Mouse (Mus musculus) spleen, postnatal 10 days (tissue): ENCODE results near the gene Bin2.
A peak's percentile ranks its signal among the peaks of the same experiment; 100 is the strongest.
"Not testable (repeated sequence)": the region's sequence is repeated elsewhere in the genome, so short reads cannot be mapped to it uniquely, and the experiment has no call there.

Experiments used
- DNase-seq, 2 experiments: peaks; one replicate each; pipeline ENCODE4 v3.0.0; 2021 to 2022; ENCODE audit warnings: low spot score in 2 of 2

Gene Bin2

DNA sequence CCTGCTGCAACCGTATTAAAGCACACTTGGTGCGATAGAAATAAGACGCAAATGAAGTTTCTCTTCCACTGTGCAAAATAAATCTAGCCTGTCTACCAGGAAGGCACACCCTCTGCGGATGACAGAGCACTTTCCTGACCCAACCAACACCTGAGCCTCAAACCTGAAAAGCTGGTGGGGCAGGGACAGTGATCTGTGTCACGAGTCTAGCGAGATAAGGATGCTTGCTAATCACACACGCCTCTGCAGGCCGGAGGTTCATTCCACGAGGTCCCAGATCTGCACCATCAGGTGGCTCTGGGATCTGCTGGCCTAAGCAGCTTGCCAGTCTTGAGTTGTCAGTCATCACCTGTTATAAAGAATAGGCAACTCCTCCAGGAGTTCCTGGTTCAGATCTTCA lies 17.7 kb downstream of the Bin2 start:
- DNase-seq = no peak

DNA sequence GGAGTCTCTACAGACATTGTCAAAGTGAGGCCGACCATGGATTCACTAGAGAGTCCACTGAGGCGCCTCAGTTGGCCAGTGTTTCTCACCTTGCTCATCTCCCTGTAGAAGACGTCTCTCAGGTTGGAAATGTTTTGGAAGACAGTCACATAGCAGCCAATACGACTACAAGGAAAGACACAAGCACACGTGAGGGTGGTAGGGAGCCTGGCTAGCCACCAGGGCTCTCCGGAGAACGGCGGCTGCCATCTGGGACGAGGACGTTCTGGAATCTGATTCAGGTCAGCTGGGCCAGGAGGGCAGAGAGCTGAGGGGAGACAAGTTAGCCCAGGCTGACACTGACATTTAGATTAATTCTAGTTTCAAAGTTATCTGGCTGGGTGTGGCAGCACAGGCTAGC lies 19.2 kb downstream of the Bin2 start:
- no peak for DNase-seq

DNA sequence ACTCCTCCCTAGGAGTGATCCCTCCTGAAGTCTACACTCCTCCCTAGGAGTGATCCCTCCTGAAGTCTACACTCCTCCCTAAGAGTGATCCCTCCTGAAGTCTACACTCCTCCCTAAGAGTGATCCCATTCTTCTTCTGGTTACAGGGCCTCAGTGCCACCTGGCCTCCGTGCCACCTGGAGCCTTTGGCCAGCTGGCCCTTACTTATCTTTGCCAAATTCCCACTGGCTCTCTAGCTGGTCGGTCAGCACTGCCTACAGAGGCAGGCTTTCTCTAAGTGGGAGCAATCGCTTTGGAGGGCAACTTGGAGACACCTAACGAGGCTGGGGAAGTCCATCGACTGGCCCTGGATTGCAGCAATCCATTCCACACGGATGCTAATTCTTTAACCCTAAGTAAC lies 23.2 kb downstream of the Bin2 start:
- DNase-seq = no peak

DNA sequence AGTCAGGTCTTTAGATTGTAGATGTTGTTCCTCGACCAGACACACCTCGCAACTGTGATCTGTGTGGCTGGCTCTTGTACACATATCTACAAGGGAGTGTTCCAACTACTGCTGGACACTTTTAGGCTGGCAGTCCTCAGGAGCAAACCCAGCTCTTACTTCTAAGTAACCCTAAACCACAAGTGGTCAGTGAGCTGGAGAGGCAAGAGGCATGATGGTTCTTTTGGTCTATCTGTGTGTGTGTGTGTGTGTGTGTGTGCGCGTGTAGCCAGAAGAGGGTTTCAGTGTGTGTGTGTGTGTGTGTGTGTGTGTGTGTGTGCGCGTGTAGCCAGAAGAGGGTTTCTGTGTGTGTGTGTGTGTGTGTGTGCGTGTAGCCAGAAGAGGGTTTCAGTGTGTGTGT lies 26.9 kb downstream of the Bin2 start:
- DNase-seq = no peak

DNA sequence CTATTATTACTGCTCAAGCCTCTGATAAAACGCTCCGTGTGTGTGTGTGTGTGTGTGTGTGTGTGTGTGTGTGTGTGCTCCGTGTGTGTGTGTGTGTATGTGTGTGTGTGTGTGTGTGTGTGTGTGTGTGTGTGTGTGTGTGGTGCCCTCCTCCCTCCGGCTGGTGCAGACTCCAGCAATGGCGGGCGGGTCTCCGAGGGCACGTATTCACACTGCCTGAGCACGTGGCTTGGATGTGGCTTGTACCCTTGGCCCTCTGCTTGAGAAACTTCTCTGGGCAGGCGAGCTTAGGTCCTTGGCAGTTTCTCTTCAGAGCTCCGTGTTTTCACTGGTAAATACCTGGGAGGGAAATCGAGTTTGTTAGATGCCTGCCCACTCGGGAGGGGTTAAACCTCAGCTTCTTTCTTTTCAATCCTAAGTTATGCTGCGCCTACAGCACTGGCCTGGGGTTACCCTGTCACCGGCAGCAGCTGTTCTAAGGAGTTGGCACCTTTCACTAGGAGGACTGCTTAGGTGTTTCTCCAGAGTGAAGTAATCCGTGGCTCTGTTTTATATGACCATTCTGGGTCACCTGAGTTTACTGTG lies 28.0 kb downstream of the Bin2 start:
- DNase-seq = no peak

DNA sequence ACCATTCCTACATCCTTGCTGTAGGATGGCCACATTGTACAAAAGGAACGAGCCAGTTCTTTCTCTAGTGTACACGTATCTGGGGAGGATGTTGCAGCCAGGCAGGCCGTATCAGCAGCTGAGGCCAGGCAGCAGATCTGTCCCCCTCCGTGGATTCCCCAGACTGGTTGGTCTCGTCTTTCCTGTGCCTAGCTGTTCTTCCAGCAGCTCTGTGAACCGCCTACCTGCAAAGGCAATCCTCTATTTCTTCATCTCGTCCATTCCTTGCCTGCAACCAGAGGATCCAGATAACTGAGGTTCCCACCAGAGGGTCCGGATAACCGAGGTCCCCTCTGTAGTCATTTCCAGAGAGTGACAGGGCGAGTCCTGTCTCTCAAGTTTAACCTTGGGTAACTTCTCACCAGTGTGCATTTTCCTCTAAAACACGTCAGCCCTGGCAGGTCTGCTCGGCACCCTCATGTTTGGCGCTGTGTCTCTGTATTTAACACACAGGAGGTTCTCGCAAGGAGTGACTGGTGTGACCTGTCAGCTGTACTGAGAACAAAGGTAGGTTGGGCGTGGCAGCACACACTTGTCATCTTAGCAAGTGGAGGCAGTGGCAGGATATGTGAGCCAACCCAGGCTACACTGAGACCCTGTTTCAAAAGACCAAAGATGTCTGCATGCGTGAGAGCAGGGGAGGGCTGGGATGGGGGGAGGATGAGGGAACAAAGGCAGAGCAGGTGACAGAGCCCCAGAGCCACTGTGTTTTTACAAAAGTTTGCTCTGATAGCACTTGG lies 29.2 kb downstream of the Bin2 start:
- no peak for DNase-seq

DNA sequence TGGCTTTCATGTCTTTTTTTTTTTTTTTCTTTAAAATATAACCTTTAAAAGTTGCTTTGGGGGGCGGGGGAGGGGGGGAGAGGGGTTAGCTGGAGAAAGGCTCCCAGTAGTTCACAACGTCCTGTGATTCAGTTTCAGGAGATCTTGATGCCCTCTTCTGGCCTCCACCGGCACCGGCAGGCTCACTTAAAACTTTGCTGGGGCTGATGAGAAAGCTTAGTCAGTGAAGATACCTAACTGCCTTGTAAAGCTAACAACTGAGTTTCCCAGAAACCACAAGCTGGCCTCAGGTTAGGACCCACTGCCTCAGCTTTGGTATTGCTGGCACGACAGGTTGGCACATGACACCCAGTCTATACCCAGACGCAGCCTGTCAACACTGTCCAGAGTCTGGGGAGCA lies 31.7 kb downstream of the Bin2 start:
- peak; percentile 18 to 53 for DNase-seq

DNA sequence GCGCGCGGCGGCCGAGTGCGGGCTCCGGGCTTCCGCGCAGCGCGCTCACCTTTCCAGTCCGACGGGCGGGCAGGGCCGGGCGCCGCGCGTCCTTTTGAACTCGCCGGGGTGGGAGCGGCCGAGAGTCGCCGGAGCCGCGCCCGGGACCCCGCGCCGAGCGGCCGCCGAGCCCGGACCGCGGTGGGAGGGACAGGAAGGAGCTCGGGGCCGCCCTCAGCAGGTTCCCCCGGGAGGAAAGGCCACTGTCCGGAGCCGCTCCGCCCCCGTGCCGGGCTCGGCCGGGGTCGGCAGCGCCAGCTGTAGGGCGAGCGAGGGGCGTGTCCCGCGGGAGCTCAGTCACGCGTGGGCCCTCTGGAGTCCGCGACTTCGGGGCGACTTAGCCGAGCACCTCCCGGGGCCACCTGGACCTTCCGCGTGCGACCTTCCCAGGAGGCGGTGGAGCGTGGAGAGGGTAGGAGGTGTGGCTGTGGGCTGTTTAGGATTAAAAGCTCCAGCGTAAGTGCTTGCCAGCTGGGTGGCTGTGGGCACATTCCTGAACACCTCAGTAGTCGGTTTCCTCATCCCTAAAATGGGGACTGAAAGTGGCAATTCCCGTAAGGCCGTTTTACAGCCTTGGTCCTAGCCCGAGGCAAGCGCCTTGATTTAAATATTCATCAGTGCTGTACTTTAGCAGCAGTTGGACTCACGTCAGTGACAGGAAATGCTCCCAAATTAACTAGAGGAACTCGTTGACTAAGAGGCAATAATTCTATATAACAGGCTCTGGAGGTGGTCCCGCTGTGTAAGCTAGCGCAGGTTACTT lies 32.5 kb downstream of the Bin2 start, which contains the start of gene Smagp:
TSS of gene Smagp (minus strand) at position 241 of the 802 bp plus-strand sequence.
- DNase-seq = peak; percentile 21 to 27

DNA sequence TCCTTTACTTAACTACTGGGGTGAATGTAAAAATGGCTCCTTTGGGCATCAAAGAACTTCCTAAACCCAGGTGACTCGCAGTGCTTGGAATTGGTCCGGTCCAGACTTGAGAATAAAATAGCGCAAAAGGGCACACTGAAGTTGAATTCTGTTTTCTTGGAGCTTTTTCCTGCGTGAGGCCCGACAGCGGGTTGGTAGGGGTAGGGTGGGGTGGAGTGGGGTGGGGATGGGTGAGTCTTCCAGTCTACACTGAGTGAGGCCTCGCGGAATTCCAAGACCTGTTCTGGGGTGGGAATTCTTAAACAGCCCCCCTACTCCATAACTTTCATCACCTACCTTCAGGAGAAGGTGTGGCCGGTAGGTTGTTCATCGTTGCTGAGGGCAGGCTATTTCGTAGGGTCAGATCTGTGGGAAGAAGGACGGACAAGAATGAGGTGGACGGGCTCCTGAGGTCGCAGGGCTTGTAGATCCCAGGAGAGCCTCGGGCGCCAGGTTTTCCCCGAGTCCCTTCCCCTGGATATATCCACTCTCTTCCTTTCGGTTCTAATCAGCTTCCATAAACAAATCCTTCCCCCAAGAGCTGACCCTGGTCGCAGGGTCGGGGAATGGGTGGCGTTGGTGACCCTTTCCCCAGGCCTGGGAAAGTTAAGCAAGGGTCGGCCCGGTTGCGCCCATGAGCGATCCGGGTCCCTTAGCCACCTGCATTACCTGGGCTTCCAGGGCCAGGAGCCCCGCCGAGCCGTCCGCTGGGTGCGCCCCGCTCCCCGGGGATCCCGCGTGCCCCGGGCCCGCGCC lies 33.3 kb downstream of the Bin2 start:
- no peak for DNase-seq

DNA sequence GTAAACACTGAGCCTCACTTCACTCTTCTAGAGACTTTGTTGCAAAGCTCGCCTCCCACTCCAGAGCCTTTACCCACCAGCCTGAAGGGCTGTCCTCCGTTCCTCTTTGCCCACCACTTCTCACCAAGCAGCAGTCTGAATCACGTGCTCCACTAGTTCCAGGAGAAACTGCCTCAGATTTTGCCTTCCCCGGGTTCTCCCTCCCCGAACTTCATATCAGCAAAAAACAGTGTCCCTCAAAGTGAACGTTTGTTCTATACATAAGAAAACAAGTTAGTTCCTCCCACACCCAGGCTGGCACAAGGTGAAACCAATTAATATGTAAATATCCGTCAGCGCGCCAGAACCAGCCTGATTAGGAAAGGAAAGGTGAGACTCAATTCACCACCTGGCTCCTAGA lies 34.1 kb downstream of the Bin2 start:
- DNase-seq = no peak

DNA sequence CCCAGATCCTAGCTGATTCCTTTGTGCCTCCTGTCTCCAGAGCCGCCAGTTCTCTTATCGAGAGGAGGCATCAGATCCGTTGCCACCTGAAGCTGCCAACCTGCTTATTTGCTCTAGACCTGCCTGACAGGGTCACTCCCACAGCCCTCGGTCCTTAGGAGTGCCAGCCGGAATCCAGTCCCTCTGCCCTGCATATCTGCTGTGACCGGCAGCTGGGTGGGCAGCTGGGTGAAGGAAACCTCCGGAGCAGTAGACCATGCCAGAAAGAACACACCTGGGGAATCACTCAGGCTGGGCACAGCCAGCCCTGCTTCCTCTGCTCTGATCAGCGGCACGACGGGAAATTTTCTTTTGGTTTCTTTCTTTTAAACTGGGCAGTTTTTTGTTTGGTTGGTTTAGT lies 36.0 kb downstream of the Bin2 start:
- no peak for DNase-seq

DNA sequence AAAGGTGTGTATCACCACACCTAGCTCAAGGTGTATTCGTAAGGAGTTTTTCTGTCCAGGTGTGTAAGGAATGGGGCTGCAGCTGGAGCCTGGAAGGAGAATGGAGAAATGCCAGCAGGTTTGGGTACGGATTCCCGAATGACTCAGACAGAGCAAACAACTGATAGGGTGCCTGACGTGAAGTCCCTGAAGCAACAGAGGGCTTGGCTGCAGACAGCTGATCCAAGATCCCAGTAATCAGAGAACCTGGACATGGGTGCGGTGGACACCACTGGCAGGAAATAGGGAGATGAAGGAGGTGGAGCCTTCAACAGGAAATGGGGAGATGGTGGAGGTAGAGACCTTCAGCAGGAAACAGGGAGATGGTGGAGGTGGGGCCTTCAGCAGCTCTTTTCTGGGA lies 37.0 kb downstream of the Bin2 start:
- no peak for DNase-seq

DNA sequence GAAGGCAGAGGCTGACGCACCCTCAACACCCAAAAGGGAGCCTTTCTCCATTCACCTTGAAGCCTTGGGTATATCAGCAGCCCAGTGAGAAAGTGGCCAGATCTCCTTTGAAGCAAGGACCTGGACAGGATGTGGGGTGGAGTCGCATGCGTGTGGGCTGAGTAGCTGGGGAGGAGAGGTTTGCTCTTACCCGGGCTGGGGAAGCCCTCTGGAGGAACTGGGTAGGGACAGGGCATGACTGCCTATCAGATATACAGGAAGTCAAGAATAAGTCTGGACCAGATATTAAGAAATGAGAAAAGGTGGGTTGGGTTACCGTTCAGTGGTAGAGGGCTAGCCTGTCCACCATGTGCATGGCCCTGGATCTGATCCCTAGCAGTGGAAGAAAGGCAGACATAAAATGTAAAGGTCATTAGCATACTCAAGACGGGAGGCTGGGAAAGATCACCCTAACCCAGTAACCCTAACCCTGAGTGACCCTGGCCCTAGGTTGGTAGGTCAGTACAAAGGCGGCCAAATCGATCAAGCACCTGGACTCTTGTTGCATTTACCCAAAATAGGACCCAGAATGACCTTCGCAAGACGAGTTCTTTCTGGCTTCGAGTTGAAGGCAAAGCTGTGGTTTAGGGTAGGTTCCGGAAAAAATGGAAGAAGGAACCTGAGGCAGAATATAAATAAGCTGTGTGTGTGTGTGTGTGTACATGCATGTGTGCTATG lies 37.7 kb downstream of the Bin2 start:
- no peak for DNase-seq

DNA sequence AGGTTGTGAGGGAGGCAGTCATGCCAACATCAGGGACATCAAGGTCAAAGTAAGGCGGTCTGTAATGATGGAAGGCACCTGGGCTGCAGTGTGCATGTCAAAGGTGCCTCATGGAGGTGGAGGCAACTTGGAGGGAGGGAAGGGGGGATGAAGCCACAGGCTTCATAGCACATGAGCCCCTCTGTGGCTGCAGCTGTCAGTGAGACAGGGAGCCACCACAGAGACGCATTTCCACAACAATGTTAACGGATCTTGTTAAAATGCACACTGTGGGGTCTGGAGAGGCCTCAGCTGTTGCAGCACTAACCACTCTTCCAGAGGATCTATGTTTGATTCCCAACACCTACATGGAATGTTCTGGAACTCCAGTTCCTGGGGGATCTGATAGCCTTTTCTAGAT lies 39.2 kb downstream of the Bin2 start:
- DNase-seq = no peak

DNA sequence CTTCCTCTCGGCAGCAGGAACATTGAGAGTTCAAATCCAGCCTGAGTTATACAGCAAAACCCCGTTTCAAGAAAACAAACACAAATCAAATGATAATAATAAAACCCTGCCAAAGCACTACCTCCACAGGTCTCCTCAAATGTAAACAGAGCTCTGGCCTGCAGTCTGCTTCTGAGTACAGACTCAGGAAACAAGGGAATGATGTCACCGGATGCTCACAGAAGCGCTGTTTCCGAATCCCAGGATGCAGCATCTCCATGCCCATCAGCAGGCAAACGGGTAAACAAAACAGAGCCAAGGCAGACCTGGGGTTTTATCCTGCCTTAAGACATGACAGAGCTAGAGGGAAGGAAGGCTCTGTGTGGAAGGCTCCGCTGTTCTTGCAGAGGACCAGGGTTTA lies 40.6 kb downstream of the Bin2 start:
- no peak for DNase-seq

DNA sequence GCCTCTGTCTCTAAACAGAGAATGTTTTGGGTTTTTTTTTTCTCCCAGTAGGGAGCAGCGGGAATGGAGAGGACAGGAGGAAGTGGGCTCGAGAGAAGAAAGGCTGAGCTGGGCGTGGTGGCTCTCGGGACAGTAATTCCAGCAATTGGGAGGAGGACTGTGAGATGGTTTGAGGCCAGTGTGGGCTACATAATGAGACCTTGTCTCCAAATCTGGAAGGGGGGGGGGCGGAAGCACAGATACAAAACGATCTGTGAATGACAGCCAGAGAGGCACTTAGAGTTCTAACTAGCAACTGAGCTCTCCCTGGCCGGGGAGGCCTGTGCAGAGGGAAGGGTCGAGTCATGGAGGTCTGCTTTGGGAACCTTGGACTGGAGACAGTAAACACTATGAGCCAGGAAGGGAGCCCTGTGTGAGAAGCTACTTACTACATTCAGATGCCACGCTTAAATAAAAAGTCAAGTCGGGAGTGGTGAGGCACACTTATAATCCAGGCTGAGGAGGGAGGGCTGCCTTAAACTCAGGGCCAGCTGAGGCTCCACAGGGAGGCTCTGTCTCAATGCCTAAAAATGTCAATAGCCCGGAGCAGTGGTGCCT lies 41.5 kb downstream of the Bin2 start:
- no peak for DNase-seq

DNA sequence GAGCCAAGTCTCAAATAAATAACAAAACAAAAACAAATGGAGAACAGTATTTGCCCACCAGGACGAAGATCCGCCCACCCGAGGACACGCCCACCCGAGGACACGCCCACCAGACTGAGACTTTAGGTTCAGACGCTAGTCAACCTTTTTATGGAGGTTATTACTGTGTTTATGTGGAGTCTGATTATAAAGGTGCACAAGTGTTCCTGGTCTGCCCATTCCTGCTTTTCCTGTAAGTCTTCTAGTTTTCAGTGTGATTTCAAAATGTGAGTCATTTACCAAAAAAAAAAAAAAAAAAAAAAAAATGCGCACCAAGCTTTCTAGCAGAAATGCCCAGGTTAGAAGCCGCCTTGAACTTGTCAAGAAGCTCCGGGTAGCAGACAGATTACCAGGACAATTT lies 42.1 kb downstream of the Bin2 start:
- no peak for DNase-seq

DNA sequence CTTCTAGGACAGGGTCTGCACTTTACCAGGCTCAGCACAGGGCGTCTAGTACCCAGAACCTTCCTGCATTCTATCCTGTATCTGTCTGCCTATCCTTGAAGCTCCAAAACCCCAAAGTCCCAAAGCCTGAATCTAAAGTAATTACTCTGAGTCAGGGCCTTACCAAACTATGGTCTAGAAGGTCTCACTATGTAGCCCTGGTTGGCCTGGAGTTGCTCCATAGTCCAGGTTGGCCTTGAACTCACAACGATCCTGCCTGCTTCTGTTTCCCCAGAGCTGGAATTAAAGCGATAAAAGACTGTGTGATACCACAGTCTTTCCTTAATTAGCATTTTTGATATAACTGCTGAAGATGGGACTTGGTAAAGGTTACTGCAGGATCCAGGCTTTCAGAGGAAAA lies 44.9 kb downstream of the Bin2 start:
- DNase-seq = no peak

DNA sequence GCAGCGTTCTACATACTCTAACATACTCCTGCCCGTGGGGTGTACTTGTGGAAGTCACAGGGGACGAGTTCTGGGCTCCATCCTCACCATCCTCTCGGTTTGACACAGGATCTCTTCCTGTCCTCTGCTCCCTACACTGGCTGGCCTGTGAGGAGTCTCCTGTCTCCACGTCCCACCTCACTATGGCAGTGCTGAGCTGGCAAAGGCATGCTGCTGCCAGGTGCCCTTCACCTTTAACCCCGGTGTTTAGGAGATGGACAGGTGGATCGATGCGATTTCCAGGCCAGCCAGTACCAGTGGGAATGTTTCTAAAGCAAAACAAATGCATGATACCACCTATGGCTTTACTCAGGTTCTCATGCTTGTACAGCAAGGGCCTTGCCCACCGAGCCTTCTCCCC lies 45.6 kb downstream of the Bin2 start:
- no peak for DNase-seq

DNA sequence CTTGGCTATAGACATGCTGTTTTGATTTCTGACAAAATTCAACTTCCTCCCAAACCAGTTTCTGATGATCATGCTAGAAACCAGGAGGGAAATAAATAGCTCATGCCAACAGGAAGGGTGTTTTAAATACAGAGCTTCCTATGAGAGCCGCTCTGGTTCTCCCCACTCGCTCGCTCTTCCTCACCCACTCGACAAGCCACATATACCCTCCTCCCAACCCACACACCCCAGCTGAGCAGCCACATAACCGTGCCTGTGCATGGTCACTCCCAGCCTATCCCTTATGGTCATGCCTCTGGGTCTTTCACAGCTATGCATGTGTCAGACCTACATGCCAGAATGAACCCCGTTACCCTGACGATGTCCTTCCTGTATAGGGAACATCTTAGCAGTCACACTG lies 47.2 kb downstream of the Bin2 start:
- DNase-seq = no peak

DNA sequence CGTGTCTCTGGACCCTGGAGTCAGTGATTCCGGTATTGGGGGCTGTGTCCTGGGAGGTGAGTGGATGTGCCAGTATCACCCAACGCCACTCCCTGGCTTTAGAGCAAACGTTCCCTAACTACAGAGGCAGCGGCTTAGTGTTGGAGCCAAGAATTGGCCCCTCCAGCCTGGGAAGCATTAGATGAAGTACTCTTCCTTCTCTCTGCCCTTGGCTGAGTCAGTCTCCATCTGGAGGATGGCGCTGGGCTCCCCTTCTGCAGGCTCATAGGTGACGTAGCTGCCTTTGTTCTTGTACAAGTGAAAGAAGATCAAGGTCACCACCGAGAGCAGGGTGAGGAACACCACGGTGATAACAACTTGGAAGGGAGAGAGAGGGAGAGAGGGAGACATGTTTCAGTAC lies 47.7 kb downstream of the Bin2 start:
- DNase-seq = not testable (repeated sequence)
